Mouse (Mus musculus) embryonic fibroblast, embryonic 13.5 days (primary cell): ENCODE measurements at regions not wholly inside any gene's neighbourhood (a gene's known extent, or its start where the extent isn't known, plus 50 kb on each side); places are given as distances from the start of the nearest gene placed in this dataset.

Experiments
- H3K27ac ChIP-seq: 2 replicates; pipeline ENCODE4 v1.5.1; 2012; ENCODE audit warnings: low read length, control low read depth, inconsistent platforms; ENCODE audit not compliant: insufficient read depth
- H3K4me1 ChIP-seq: 2 replicates; pipeline ENCODE4 v1.6.1; 2011; ENCODE audit warnings: low read length; ENCODE audit not compliant: control insufficient read depth, insufficient read depth
- H3K4me3 ChIP-seq: 2 replicates; pipeline ENCODE4 v1.5.1; 2011; ENCODE audit warnings: mild to moderate bottlenecking, control low read depth, low read length; ENCODE audit not compliant: insufficient read depth
- CTCF ChIP-seq: IDR thresholded peaks from 2 replicates; pipeline ENCODE4 v1.5.1; 2011; ENCODE audit warnings: mild to moderate bottlenecking, control low read depth, low read length, moderate library complexity, borderline replicate concordance; ENCODE audit not compliant: insufficient read depth
- POLR2A ChIP-seq: IDR thresholded peaks from 2 replicates; pipeline ENCODE4 v1.6.1; 2011; ENCODE audit warnings: low read depth, mild to moderate bottlenecking, control low read depth, low read length, moderate library complexity

- Histone ChIP-seq H3K27ac (no peak overlapping the region), H3K4me3 (no peak overlapping the region), H3K4me1 (no peaks in the 10 kb centered on the region)
- TF ChIP-seq CTCF: no peak; the same call in 1 of the 2 replicates
- TF ChIP-seq POLR2A: no peak
Measured at GRCm38 (mm10) chr13:44290199-44290598, 439.1 kb upstream of the Jarid2 start.

GRCm38 (mm10) chr13:44292476-44293056, 436.7 kb upstream of the Jarid2 start:
- H3K4me3 ChIP-seq: no peak overlapping the region
- no peak for TF ChIP-seq POLR2A
- TF ChIP-seq CTCF: no peak
- no peaks in the 10 kb centered on the region for H3K4me1 ChIP-seq
- no peak overlapping the region for H3K27ac ChIP-seq

GRCm38 (mm10) chr13:44293736-44294416, 435.4 kb upstream of the Jarid2 start:
- Histone ChIP-seq H3K4me3 (no peak overlapping the region), H3K4me1 (no peaks in the 10 kb centered on the region), H3K27ac (no peak overlapping the region)
- no peak for TF ChIP-seq POLR2A
- TF ChIP-seq CTCF: no peak

GRCm38 (mm10) chr13:44295621-44296020, 433.7 kb upstream of the Jarid2 start:
- H3K4me3 ChIP-seq: no peak overlapping the region
- no peaks in the 10 kb centered on the region for H3K4me1 ChIP-seq
- no peak overlapping the region for H3K27ac ChIP-seq
- TF ChIP-seq POLR2A: no peak
- TF ChIP-seq CTCF: no peak

- H3K27ac ChIP-seq: no peak overlapping the region
Measured at GRCm38 (mm10) chr13:44300611-44301010, 428.7 kb upstream of the Jarid2 start.

GRCm38 (mm10) chr13:44301215-44301614, 428.1 kb upstream of the Jarid2 start:
- Histone ChIP-seq H3K4me1 (no peaks in the 10 kb centered on the region; the same call in 1 of the 2 replicates), H3K4me3 (no peak overlapping the region), H3K27ac (no peak overlapping the region)
- TF ChIP-seq CTCF: no peak

More at GRCm38 (mm10) chr13:44300611-44301010, 428.7 kb upstream of the Jarid2 start:
- H3K4me1 ChIP-seq: no peaks in the 10 kb centered on the region; the same call in 1 of the 2 replicates
- TF ChIP-seq POLR2A: no peak
- TF ChIP-seq CTCF: no peak
- H3K4me3 ChIP-seq: no peak overlapping the region

- Histone ChIP-seq H3K4me3 (no peak overlapping the region), H3K4me1 (no peaks in the 10 kb centered on the region; the same call in 1 of the 2 replicates), H3K27ac (no peak overlapping the region)
- TF ChIP-seq CTCF: no peak
- no peak for TF ChIP-seq POLR2A
Measured at GRCm38 (mm10) chr13:44301936-44302335, 427.3 kb upstream of the Jarid2 start.

GRCm38 (mm10) chr13:44305134-44305991, 423.9 kb upstream of the Jarid2 start:
- Histone ChIP-seq H3K4me3 (no peak overlapping the region), H3K4me1 (no peaks in the 10 kb centered on the region; the same call in 1 of the 2 replicates), H3K27ac (no peak overlapping the region)
- no peak for TF ChIP-seq CTCF
- no peak for TF ChIP-seq POLR2A

- Histone ChIP-seq H3K27ac (peak overlapping the region; percentile 34), H3K4me3 (no peak overlapping the region), H3K4me1 (no peaks in the 10 kb centered on the region; the same call in 1 of the 2 replicates)
- TF ChIP-seq CTCF (no peak), POLR2A (no peak)
Measured at GRCm38 (mm10) chr13:44306275-44307050, 422.8 kb upstream of the Jarid2 start.
